In genomic region chr19:10198723-10199122, GRCm38 (mm10) we compare ENCODE assay signal across 8 mouse cellular contexts. TPM values are rescaled to one million over a fixed set of nuclear protein-coding genes. Genes with fewer than 3 reads are reported as not detected.
DNase-seq lines count a peak whose midpoint lies in the region; ATAC-seq and TF ChIP-seq lines count a peak whose summit lies in the region.

No protein-coding gene starts in this region.

- 32% methylated on average over 3 of the region's 3 CpGs for WGBS in heart, adult 2 months
- 27% methylated on average over 3 of the region's 3 CpGs for WGBS in heart, embryonic 11.5 days (ENCODE audit: insufficient replicate concordance)
- WGBS in forebrain, postnatal 0 days: 27% methylated on average over 3 of the region's 3 CpGs
- WGBS in hindbrain, postnatal 0 days: 29% methylated on average over 3 of the region's 3 CpGs
- WGBS in limb, embryonic 11.5 days: 36% methylated on average over 3 of the region's 3 CpGs

- no peak overlapping the region for H3K9ac ChIP-seq in heart, adult 2 months (ENCODE audit: low read depth, low read length)
- H3K9ac ChIP-seq in heart, embryonic 11.5 days (ENCODE audit: low read depth, low read length): no peak overlapping the region
- H3K9ac ChIP-seq in forebrain, postnatal 0 days: no peak overlapping the region
- H3K9ac ChIP-seq in hindbrain, postnatal 0 days (replicated peaks; ENCODE audit: low read length): no peak overlapping the region
- no peak overlapping the region for H3K9ac ChIP-seq in limb, embryonic 11.5 days (ENCODE audit: low read length)

- no peak overlapping the region for H3K27ac ChIP-seq in heart, adult 2 months
- H3K27ac ChIP-seq in heart, embryonic 11.5 days (ENCODE audit: low read depth, low read length): no peak overlapping the region
- H3K27ac ChIP-seq in forebrain, postnatal 0 days (ENCODE audit: low read depth, low read length): no peak overlapping the region
- no peak overlapping the region for H3K27ac ChIP-seq in hindbrain, postnatal 0 days
- no peak overlapping the region for H3K27ac ChIP-seq in limb, embryonic 11.5 days (replicated peaks; ENCODE audit: low read depth, low read length)

- peak; percentile 96 for TF ChIP-seq CTCF in heart, adult 2 months (IDR thresholded peaks at IDR 0.05)
- TF ChIP-seq CTCF in forebrain, postnatal 0 days (IDR thresholded peaks at IDR 0.05; ENCODE audit: low read depth): peak; percentile 92
- TF ChIP-seq CTCF in hindbrain, postnatal 0 days (IDR thresholded peaks at IDR 0.05; ENCODE audit: low read depth): peak; percentile 97

- H3K9me3 ChIP-seq in heart, embryonic 11.5 days (replicated peaks; ENCODE audit: control insufficient read depth, low read length): no peaks in the 10 kb centered on the region
- no peaks in the 10 kb centered on the region for H3K9me3 ChIP-seq in forebrain, postnatal 0 days (ENCODE audit: low read length)
- H3K9me3 ChIP-seq in hindbrain, postnatal 0 days (ENCODE audit: low read length): no peaks in the 10 kb centered on the region
- no peaks in the 10 kb centered on the region for H3K9me3 ChIP-seq in limb, embryonic 11.5 days (ENCODE audit: control insufficient read depth, low read length)

- TF ChIP-seq POLR2A in heart, adult 2 months (IDR thresholded peaks at IDR 0.05; ENCODE audit: insufficient read depth, low read depth, low read length): no peak

- TF ChIP-seq EP300 in heart, adult 2 months (IDR thresholded peaks at IDR 0.05; ENCODE audit: insufficient read depth, low read depth, low read length): peak; percentile 74

- no peaks in the 10 kb centered on the region for H3K36me3 ChIP-seq in heart, adult 2 months (ENCODE audit: control insufficient read depth, insufficient read depth, low read length)
- peaks cover 34% of the 10 kb centered on the region for H3K36me3 ChIP-seq in heart, embryonic 11.5 days (ENCODE audit: control insufficient read depth, insufficient read depth, low read length)
- H3K36me3 ChIP-seq in forebrain, postnatal 0 days (ENCODE audit: insufficient read depth): peaks cover 52% of the 10 kb centered on the region
- peaks cover 32% of the 10 kb centered on the region for H3K36me3 ChIP-seq in hindbrain, postnatal 0 days (ENCODE audit: insufficient read depth, low read length)
- peaks cover 36% of the 10 kb centered on the region for H3K36me3 ChIP-seq in limb, embryonic 11.5 days (ENCODE audit: control insufficient read depth, insufficient read depth, low read length)

- peak; percentile 74 to 81 for DNase-seq in heart, adult 2 months
- DNase-seq in cerebellum, adult 11-12 months: peak; percentile 55
- peak; percentile 87 for DNase-seq in forebrain, postnatal 0 days
- DNase-seq in hindbrain, postnatal 0 days (ENCODE audit: low spot score): peak; percentile 95
- peak; percentile 90 for DNase-seq in limb, embryonic 11.5 days (ENCODE audit: low spot score)
- DNase-seq in naive thymus-derived CD4-positive, alpha-beta T cell, adult 2 months (ENCODE audit: low read depth): peak; percentile 88
- DNase-seq in spleen, postnatal 36 days (ENCODE audit: low spot score in 2 of 2): peak; percentile 60 to 68

- H3K79me2 ChIP-seq in heart, adult 2 months (replicated peaks; ENCODE audit: control insufficient read depth, insufficient read depth, low read length): no peaks in the 10 kb centered on the region

- H3K4me1 ChIP-seq in heart, adult 2 months (ENCODE audit: control insufficient read depth, insufficient read depth, low read length): peaks cover 2% of the 10 kb centered on the region; the same call in 1 of the 2 replicates
- H3K4me1 ChIP-seq in heart, embryonic 11.5 days (ENCODE audit: control insufficient read depth, insufficient read depth, low read length): peaks cover 8% of the 10 kb centered on the region
- 0 out of 2 replicates have a peak, but pooled peaks cover 8% of the 10 kb centered on the region for H3K4me1 ChIP-seq in forebrain, postnatal 0 days (ENCODE audit: insufficient read depth)
- peaks cover 6% of the 10 kb centered on the region for H3K4me1 ChIP-seq in hindbrain, postnatal 0 days (ENCODE audit: insufficient read depth, low read length)
- 0 out of 2 replicates have a peak, but pooled peaks cover 5% of the 10 kb centered on the region for H3K4me1 ChIP-seq in limb, embryonic 11.5 days (ENCODE audit: control insufficient read depth, insufficient read depth, low read length)

- no peaks in the 10 kb centered on the region for H3K27me3 ChIP-seq in heart, adult 2 months (ENCODE audit: control insufficient read depth, insufficient read depth, low read length)
- no peaks in the 10 kb centered on the region for H3K27me3 ChIP-seq in heart, embryonic 11.5 days (ENCODE audit: control insufficient read depth, insufficient read depth, low read length)
- H3K27me3 ChIP-seq in forebrain, postnatal 0 days (ENCODE audit: insufficient read depth, low read length): no peaks in the 10 kb centered on the region
- H3K27me3 ChIP-seq in hindbrain, postnatal 0 days (ENCODE audit: insufficient read depth, low read length): no peaks in the 10 kb centered on the region
- H3K27me3 ChIP-seq in limb, embryonic 11.5 days (ENCODE audit: control insufficient read depth, insufficient read depth, low read length): no peaks in the 10 kb centered on the region

- ATAC-seq in heart, embryonic 11.5 days (replicated peaks; ENCODE audit: insufficient number of reproducible peaks, low FRiP score, low TSS enrichment): no peak
- ATAC-seq in forebrain, postnatal 0 days: peak; percentile 72
- ATAC-seq in hindbrain, postnatal 0 days: peak; percentile 51
- ATAC-seq in limb, embryonic 11.5 days (ENCODE audit: insufficient number of reproducible peaks, low FRiP score, low TSS enrichment, low read depth): no peak

- H3K4me2 ChIP-seq in heart, embryonic 11.5 days: no peak overlapping the region
- no peak overlapping the region for H3K4me2 ChIP-seq in forebrain, postnatal 0 days (ENCODE audit: low read depth)
- no peak overlapping the region for H3K4me2 ChIP-seq in hindbrain, postnatal 0 days (ENCODE audit: low read depth, low read length)
- H3K4me2 ChIP-seq in limb, embryonic 11.5 days (ENCODE audit: low read depth, severe bottlenecking): no peak overlapping the region

- intact Hi-C loops in heart, adult 2 months (cut with DNase I): loop anchor here (2.0 to 5.0 kb wide), 3 partner anchors 164 to 281 kb away; partner anchors contain the start of genes Best1 and Rab3il1

- no peak overlapping the region for H3K4me3 ChIP-seq in heart, adult 2 months
- H3K4me3 ChIP-seq in heart, embryonic 11.5 days (ENCODE audit: low read depth, low read length): no peak overlapping the region
- no peak overlapping the region for H3K4me3 ChIP-seq in forebrain, postnatal 0 days (ENCODE audit: low read depth, low read length)
- no peak overlapping the region for H3K4me3 ChIP-seq in hindbrain, postnatal 0 days (ENCODE audit: low read length)
- no peak overlapping the region for H3K4me3 ChIP-seq in limb, embryonic 11.5 days (ENCODE audit: low read depth, low read length)

RNA-seq across cellular contexts. Expression of gene Tmem258, which starts 5.1 kb away (rescaled TPM):
- 100 to 1,000 TPM; 154 to 181 TPM for total RNA-seq in heart, adult 2 months (2021)
- 200 and 205 TPM in 2 replicates for polyA plus RNA-seq in heart, adult 2 months (2012; rRNA removed)
- polyA plus RNA-seq in heart, embryonic 11.5 days (2014; fragmentation: Nextera tagmentation; extraction: Ambion mirVana): 412 and 418 TPM in 2 replicates
- 102 and 135 TPM in 2 replicates for total RNA-seq in forebrain, postnatal 0 days (2014; rRNA removed)
- 310 and 398 TPM in 2 replicates for polyA plus RNA-seq in forebrain, postnatal 0 days (2015; fragmentation: Nextera tagmentation; extraction: Ambion mirVana)
- total RNA-seq in hindbrain, postnatal 0 days (2014; rRNA removed): 73.3 and 98.1 TPM in 2 replicates
- 312 and 324 TPM in 2 replicates for polyA plus RNA-seq in hindbrain, postnatal 0 days (2015; fragmentation: Nextera tagmentation; extraction: Ambion mirVana)
- polyA plus RNA-seq in limb, embryonic 11.5 days (2014; fragmentation: Nextera tagmentation; extraction: Ambion mirVana): 419 and 442 TPM in 2 replicates

RNA-seq across cellular contexts. Expression of gene Fen1, which starts 5.2 kb away (rescaled TPM):
- 1 to 10 TPM; 3.7 to 4.5 TPM for total RNA-seq in heart, adult 2 months (2021)
- polyA plus RNA-seq in heart, adult 2 months (2012; rRNA removed): 2.9 and 3.8 TPM in 2 replicates
- 59.3 and 70.9 TPM in 2 replicates for polyA plus RNA-seq in heart, embryonic 11.5 days (2014; fragmentation: Nextera tagmentation; extraction: Ambion mirVana)
- 23.4 and 24.6 TPM in 2 replicates for total RNA-seq in forebrain, postnatal 0 days (2014; rRNA removed)
- 28.7 and 30.8 TPM in 2 replicates for polyA plus RNA-seq in forebrain, postnatal 0 days (2015; fragmentation: Nextera tagmentation; extraction: Ambion mirVana)
- 26.5 and 30.5 TPM in 2 replicates for total RNA-seq in hindbrain, postnatal 0 days (2014; rRNA removed)
- 28.4 and 30.2 TPM in 2 replicates for polyA plus RNA-seq in hindbrain, postnatal 0 days (2015; fragmentation: Nextera tagmentation; extraction: Ambion mirVana)
- 135 and 140 TPM in 2 replicates for polyA plus RNA-seq in limb, embryonic 11.5 days (2014; fragmentation: Nextera tagmentation; extraction: Ambion mirVana)

RNA-seq across cellular contexts. Expression of gene Fads1, which starts 16.0 kb away (rescaled TPM):
- 10 to 100 TPM; 24.2 to 25.3 TPM for total RNA-seq in heart, adult 2 months (2021)
- 14.6 and 16.2 TPM in 2 replicates for polyA plus RNA-seq in heart, adult 2 months (2012; rRNA removed)
- polyA plus RNA-seq in heart, embryonic 11.5 days (2014; fragmentation: Nextera tagmentation; extraction: Ambion mirVana): 64.6 and 65.8 TPM in 2 replicates
- total RNA-seq in forebrain, postnatal 0 days (2014; rRNA removed): 142 and 176 TPM in 2 replicates
- polyA plus RNA-seq in forebrain, postnatal 0 days (2015; fragmentation: Nextera tagmentation; extraction: Ambion mirVana): 113 and 153 TPM in 2 replicates
- 198 and 208 TPM in 2 replicates for total RNA-seq in hindbrain, postnatal 0 days (2014; rRNA removed)
- polyA plus RNA-seq in hindbrain, postnatal 0 days (2015; fragmentation: Nextera tagmentation; extraction: Ambion mirVana): 148 and 151 TPM in 2 replicates
- 138 and 145 TPM in 2 replicates for polyA plus RNA-seq in limb, embryonic 11.5 days (2014; fragmentation: Nextera tagmentation; extraction: Ambion mirVana)

RNA-seq across cellular contexts. Expression of gene Myrf, which starts 41.8 kb away (rescaled TPM):
- total RNA-seq in heart, adult 2 months (2021): 1 to 10 TPM; 3.9 to 4.7 TPM
- polyA plus RNA-seq in heart, adult 2 months (2012; rRNA removed): 6.0 and 6.5 TPM in 2 replicates
- polyA plus RNA-seq in heart, embryonic 11.5 days (2014; fragmentation: Nextera tagmentation; extraction: Ambion mirVana): 22.7 and 23.0 TPM in 2 replicates
- 0.54 and 0.81 TPM in 2 replicates for total RNA-seq in forebrain, postnatal 0 days (2014; rRNA removed)
- polyA plus RNA-seq in forebrain, postnatal 0 days (2015; fragmentation: Nextera tagmentation; extraction: Ambion mirVana): 0.20 and 0.47 TPM in 2 replicates
- total RNA-seq in hindbrain, postnatal 0 days (2014; rRNA removed): 5.1 and 5.9 TPM in 2 replicates
- polyA plus RNA-seq in hindbrain, postnatal 0 days (2015; fragmentation: Nextera tagmentation; extraction: Ambion mirVana): 1.7 and 2.0 TPM in 2 replicates
- 4.4 and 4.6 TPM in 2 replicates for polyA plus RNA-seq in limb, embryonic 11.5 days (2014; fragmentation: Nextera tagmentation; extraction: Ambion mirVana)

Comparison
In these comparisons a context has a peak if more than half of its experiments do, and no peak if none do; other contexts are left out.
1. ATAC-seq: peak in forebrain, postnatal 0 days (single experiment) and hindbrain, postnatal 0 days (single experiment); none in heart, embryonic 11.5 days (single experiment) and limb, embryonic 11.5 days (single experiment).
2. Peak in every context shown above with its lines, with median percentiles within 50 percentile points of each other: DNase-seq and CTCF ChIP-seq.